In the genomic region with DNA sequence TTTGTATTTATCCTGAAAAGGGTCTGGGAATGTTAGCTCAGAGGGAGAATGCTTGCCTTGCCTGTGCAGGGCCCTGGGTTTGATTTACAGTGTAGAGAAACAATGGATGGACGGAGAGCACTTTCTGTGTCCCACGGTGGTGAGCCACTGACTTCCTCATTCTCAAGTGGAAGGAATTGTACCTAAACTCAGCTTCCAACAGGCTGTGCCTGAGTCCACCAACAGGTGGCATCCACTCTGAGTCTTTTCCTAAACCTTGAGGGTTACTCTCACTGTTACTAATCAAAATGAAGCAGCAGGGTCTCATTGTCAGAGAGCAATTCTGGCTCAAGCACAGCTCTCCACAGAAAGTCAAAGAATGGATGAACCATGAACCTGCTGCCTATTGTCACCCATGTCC, we compare ENCODE assay signal across 8 mouse cellular contexts. TPM values are rescaled to one million over a fixed set of nuclear protein-coding genes. Genes with fewer than 3 reads are reported as not detected.
DNase-seq lines count a peak whose midpoint lies in the region; ATAC-seq and TF ChIP-seq lines count a peak whose summit lies in the region.

No protein-coding gene starts in this region.

- no peak overlapping the region for H3K27ac ChIP-seq in liver, adult 2 months (replicated peaks; ENCODE audit: insufficient read depth, low read depth, low read length)
- H3K27ac ChIP-seq in liver, embryonic 11.5 days (ENCODE audit: low read depth, low read length), result no peak overlapping the region
- no peak overlapping the region for H3K27ac ChIP-seq in cerebellum, adult 2 months (ENCODE audit: insufficient read depth, low read length)

- DNase-seq in adrenal gland, adult (ENCODE audit: inconsistent age in 2 of 2, low spot score in 1 of 2), result peak; percentile 38 to 73
- no peak for DNase-seq in adrenal gland, postnatal 4 days (ENCODE audit: low spot score in 2 of 2)
- DNase-seq in liver, adult 2 months (ENCODE audit: extremely low read depth, low read depth, low spot score), result no peak
- DNase-seq in liver, embryonic 11.5 days (ENCODE audit: low spot score), result no peak
- peak; percentile 45 for DNase-seq in brain, embryonic 14.5 days (ENCODE audit: low read depth)
- DNase-seq in lung, adult 18-20 months, result peak; percentile 22 to 27
- peak; percentile 5 for DNase-seq in thymus, postnatal 25 days
- no peak for DNase-seq in cerebellum, adult 2 months

- H3K36me3 ChIP-seq in liver, adult 2 months (ENCODE audit: control insufficient read depth, insufficient read depth, low read length), result no peaks in the 10 kb centered on the region
- H3K36me3 ChIP-seq in liver, embryonic 11.5 days (ENCODE audit: control insufficient read depth, insufficient read depth, low read length), result no peaks in the 10 kb centered on the region

- WGBS in liver, adult 2 months, result 55% methylated on average over 2 of the region's 2 CpGs
- 23% methylated on average over 2 of the region's 2 CpGs for WGBS in liver, embryonic 11.5 days
- WGBS in cerebellum, adult 2 months, result 48% methylated on average over 2 of the region's 2 CpGs

- ATAC-seq in liver, embryonic 11.5 days (replicated peaks; ENCODE audit: low FRiP score), result no peak; the same call in 1 of the 2 replicates

- no peak overlapping the region for H3K4me3 ChIP-seq in liver, adult 2 months (ENCODE audit: insufficient read depth, low read depth, low read length)
- no peak overlapping the region for H3K4me3 ChIP-seq in liver, embryonic 11.5 days (ENCODE audit: low read depth, low read length)
- no peak overlapping the region for H3K4me3 ChIP-seq in cerebellum, adult 2 months (replicated peaks; ENCODE audit: insufficient read depth, low read depth, low read length)

- TF ChIP-seq CTCF in liver, adult 2 months (IDR thresholded peaks at IDR 0.05; ENCODE audit: low read depth, low read length), result 0 out of 2 replicates have a peak, but pooled peaks have one; percentile 19
- peak; percentile 50; the same call in 1 of the 2 replicates for TF ChIP-seq CTCF in brain, embryonic 14.5 days (IDR thresholded peaks at IDR 0.05; ENCODE audit: borderline replicate concordance, extremely low read depth, insufficient read depth, insufficient read length)
- no peak for TF ChIP-seq CTCF in cerebellum, adult 2 months (IDR thresholded peaks at IDR 0.05; ENCODE audit: borderline replicate concordance, insufficient read depth, low read depth, low read length)

- H3K9me3 ChIP-seq in liver, embryonic 11.5 days (ENCODE audit: control insufficient read depth, low read length), result no peaks in the 10 kb centered on the region

- no peaks in the 10 kb centered on the region for H3K79me2 ChIP-seq in liver, adult 2 months (ENCODE audit: control insufficient read depth, insufficient read depth, low read length)

- H3K9ac ChIP-seq in liver, adult 2 months (ENCODE audit: low read depth, low read length), result no peak overlapping the region
- no peak overlapping the region for H3K9ac ChIP-seq in liver, embryonic 11.5 days (ENCODE audit: low read depth, low read length)

- H3K4me2 ChIP-seq in liver, embryonic 11.5 days, result no peak overlapping the region

- H3K4me1 ChIP-seq in liver, adult 2 months (ENCODE audit: control insufficient read depth, insufficient read depth, low read length), result no peaks in the 10 kb centered on the region
- H3K4me1 ChIP-seq in liver, embryonic 11.5 days (replicated peaks; ENCODE audit: control insufficient read depth, insufficient read depth, low read length), result no peaks in the 10 kb centered on the region
- H3K4me1 ChIP-seq in cerebellum, adult 2 months (ENCODE audit: control insufficient read depth, insufficient read depth, low read length), result no peaks in the 10 kb centered on the region

- no peak for TF ChIP-seq POLR2A in liver, adult 2 months (IDR thresholded peaks at IDR 0.05; ENCODE audit: extremely low read depth, insufficient read depth, low read length)
- TF ChIP-seq POLR2A in brain, embryonic 14.5 days (IDR thresholded peaks at IDR 0.05; ENCODE audit: borderline replicate concordance, extremely low read depth, insufficient read depth, insufficient read length, poor library complexity, severe bottlenecking), result no peak
- no peak for TF ChIP-seq POLR2A in cerebellum, adult 2 months (IDR thresholded peaks at IDR 0.05; ENCODE audit: borderline replicate concordance, insufficient read depth, low read length)

- H3K27me3 ChIP-seq in liver, adult 2 months (ENCODE audit: control insufficient read depth, insufficient read depth, low read length), result no peaks in the 10 kb centered on the region
- no peaks in the 10 kb centered on the region for H3K27me3 ChIP-seq in liver, embryonic 11.5 days (replicated peaks; ENCODE audit: control insufficient read depth, insufficient read depth, low read length)
- H3K27me3 ChIP-seq in cerebellum, adult 2 months (ENCODE audit: control insufficient read depth, insufficient read depth, low read length), result no peaks in the 10 kb centered on the region

RNA-seq across cellular contexts. Expression of a gene that starts 8.0 kb away (rescaled TPM):
- total RNA-seq in adrenal gland, postnatal 4 days (2021), result 10 to 100 TPM; 37.6 to 44.8 TPM
- total RNA-seq in liver, adult 2 months (2014; rRNA removed), result 9.6 and 13.5 TPM in 2 replicates
- 4.0 and 4.8 TPM in 2 replicates for polyA plus RNA-seq in liver, adult 2 months (2012; rRNA removed)
- polyA plus RNA-seq in liver, embryonic 11.5 days (2014; fragmentation: Nextera tagmentation; extraction: Ambion mirVana), result 69.3 and 73.3 TPM in 2 replicates
- 28.7 and 36.8 TPM in 2 replicates for polyA plus RNA-seq in brain, embryonic 14.5 days (2012; rRNA removed)
- 15.2 and 17.2 TPM in 2 replicates for polyA plus RNA-seq in cerebellum, adult 2 months (2012; rRNA removed)

RNA-seq across cellular contexts. Expression of a gene that starts 58.4 kb away (rescaled TPM):
- 10 to 100 TPM; 28.0 to 28.7 TPM for total RNA-seq in adrenal gland, postnatal 4 days (2021)
- total RNA-seq in liver, adult 2 months (2014; rRNA removed), result 0.37 and 0.47 TPM in 2 replicates
- 0.16 and 0.17 TPM in 2 replicates for polyA plus RNA-seq in liver, adult 2 months (2012; rRNA removed)
- 13.6 and 16.6 TPM in 2 replicates for polyA plus RNA-seq in liver, embryonic 11.5 days (2014; fragmentation: Nextera tagmentation; extraction: Ambion mirVana)
- 54.0 and 55.9 TPM in 2 replicates for polyA plus RNA-seq in brain, embryonic 14.5 days (2012; rRNA removed)
- 16.3 and 17.7 TPM in 2 replicates for polyA plus RNA-seq in cerebellum, adult 2 months (2012; rRNA removed)

Comparison
In these comparisons a context has a peak if more than half of its experiments do, and no peak if none do; other contexts are left out.
1. DNase-seq: peak in adrenal gland, adult (2 of 2), brain, embryonic 14.5 days (single experiment), lung, adult 18-20 months (2 of 2) and thymus, postnatal 25 days (single experiment); none in adrenal gland, postnatal 4 days (0 of 2), liver, adult 2 months (single experiment), liver, embryonic 11.5 days (single experiment) and cerebellum, adult 2 months (0 of 2).
2. RNA of a gene that starts 58.4 kb away (polyA plus RNA-seq): 54.0 to 55.9 TPM in brain, embryonic 14.5 days, 16.3 to 17.7 TPM in cerebellum, adult 2 months and 13.6 to 16.6 TPM in liver, embryonic 11.5 days; 0.16 to 0.17 TPM in liver, adult 2 months; every median in the first group is over 10 times any median in the second.